Mouse (Mus musculus) limb, embryonic 14.5 days (tissue): ENCODE measurements around the gene Ahctf1. TPM values are rescaled to one million over a fixed set of nuclear protein-coding genes. Genes with fewer than 3 reads are reported as not detected.
A peak's percentile ranks its signal among the peaks of the same experiment; 100 is the strongest.

ENCODE experiments used
- ATAC-seq: fragments of 200-750 bp; cut with Nextera tagmentation; 2 replicates; pipeline ENCODE4 v1.8.0; 2017; ENCODE audit warnings: low read depth, moderate number of reproducible peaks, moderate TSS enrichment; ENCODE audit not compliant: low FRiP score
- DNase-seq: peaks from one replicate; pipeline ENCODE4 v3.0.0-alpha.2; 2015; ENCODE audit warnings: low spot score
- H3K27ac ChIP-seq: fragments of 300-500 bp; sonication (generic); replicated peaks from 2 replicates; pipeline ENCODE4 v1.5.1; 2014; ENCODE audit warnings: low read depth, mild to moderate bottlenecking, low read length, moderate library complexity, mixed read lengths
- H3K27me3 ChIP-seq: fragments of 300-500 bp; sonication (generic); 2 replicates; pipeline ENCODE4 v1.6.1; 2014; ENCODE audit warnings: low read length, mixed read lengths; ENCODE audit not compliant: control insufficient read depth, insufficient read depth
- H3K36me3 ChIP-seq: fragments of 300-500 bp; sonication (generic); 2 replicates; pipeline ENCODE4 v1.6.1; 2014; ENCODE audit warnings: mild to moderate bottlenecking, low read length, moderate library complexity, mixed read lengths; ENCODE audit not compliant: control insufficient read depth, insufficient read depth
- H3K4me1 ChIP-seq: fragments of 300-500 bp; sonication (generic); 2 replicates; pipeline ENCODE4 v1.6.1; 2014; ENCODE audit warnings: antibody characterized with exemption, low read length, mixed read lengths; ENCODE audit not compliant: control insufficient read depth, insufficient read depth
- H3K4me2 ChIP-seq: fragments of 300-500 bp; sonication (generic); replicated peaks from 2 replicates; pipeline ENCODE4 v1.6.1; 2014; ENCODE audit warnings: low read depth, mild to moderate bottlenecking, low read length, moderate library complexity; ENCODE audit not compliant: severe bottlenecking
- H3K4me3 ChIP-seq: fragments of 300-500 bp; sonication (generic); replicated peaks from 2 replicates; pipeline ENCODE4 v1.5.1; 2014; ENCODE audit warnings: low read length
- H3K9ac ChIP-seq: fragments of 300-500 bp; sonication (generic); 2 replicates; pipeline ENCODE4 v1.6.1; 2014; ENCODE audit warnings: mild to moderate bottlenecking, low read depth, low read length, moderate library complexity; ENCODE audit not compliant: severe bottlenecking
- H3K9me3 ChIP-seq: fragments of 300-500 bp; sonication (generic); 2 replicates; pipeline ENCODE4 v1.6.1; 2016; ENCODE audit warnings: low read length; ENCODE audit not compliant: control insufficient read depth
- POLR2A ChIP-seq: fragments of 200-500 bp; IDR thresholded peaks from 2 replicates; pipeline ENCODE4 v1.8.0; 2012; ENCODE audit warnings: inconsistent platforms, mild to moderate bottlenecking, moderate library complexity, borderline replicate concordance; ENCODE audit not compliant: insufficient read depth, insufficient read length; ENCODE audit errors: extremely low read depth
- WGBS: fragments of 180-500 bp; shearing (Covaris S2); extraction: QIAGEN DNeasy Blood & Tissue Kit; methylation state at CpG from one replicate; pipeline ENCODE4 v1.1.7; 2014; 5-methylcytosine and 5-hydroxymethylcytosine counted together
- polyA plus RNA-seq, 2 experiments: library from polyadenylated mRNA; depleted of rRNA in 1 of 2; stranded (reverse) in 1 of 2; unstranded in 1 of 2; fragments of >200 nt; fragmentation: Nextera tagmentation in 1 of 2; extraction: Ambion mirVana in 1 of 2; gene quantifications; 2 replicates each; pipeline versions ENCODE4 v1.2.1 to v1.2.3; 2012 to 2014

Gene Ahctf1
- polyA plus RNA-seq (2012; rRNA removed) (28.1 and 31.5 TPM in 2 replicates), polyA plus RNA-seq (2014; fragmentation: Nextera tagmentation; extraction: Ambion mirVana) (28.2 and 30.6 TPM in 2 replicates)

DNA sequence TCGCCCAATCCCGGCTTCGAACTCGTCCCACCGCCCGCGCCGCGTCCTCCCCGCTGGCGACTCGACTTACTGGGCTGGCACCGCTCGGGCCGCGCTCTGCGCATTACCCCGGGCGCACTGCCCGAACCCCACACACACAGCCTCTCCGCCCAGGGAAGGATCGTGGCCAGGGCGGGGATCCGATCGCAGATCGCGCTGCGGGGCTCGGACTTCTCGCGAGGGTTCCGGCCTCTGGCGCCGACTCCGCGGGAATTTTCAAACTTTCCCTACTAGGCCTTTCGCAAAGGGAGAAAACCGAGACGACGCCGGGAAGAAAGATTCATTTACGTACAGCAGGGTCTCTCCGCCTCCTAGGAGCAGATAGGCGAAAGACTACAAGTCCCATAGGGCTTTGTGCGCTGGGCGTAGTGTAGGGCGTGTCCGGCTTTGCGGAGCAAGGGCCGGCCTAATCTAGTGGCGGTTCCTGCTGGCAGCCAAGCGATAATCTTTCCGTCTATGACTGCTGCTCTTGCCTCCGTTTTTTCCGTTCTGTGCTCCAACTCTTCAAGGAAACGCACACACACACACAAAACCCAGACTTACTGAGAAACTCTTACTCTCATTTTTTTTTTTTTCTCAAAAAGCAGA lies at the start of gene Ahctf1:
Gene Ahctf1 (minus strand): TSS at position 168 of the 627 bp plus-strand sequence.
- under 1% methylated on average over 49 of the region's 56 CpGs for WGBS
- Histone ChIP-seq H3K27ac (peak within 1 kb of the TSS; percentile 98), H3K4me1 (peaks cover 10% of the 10 kb centered on the region; the same call in 1 of the 2 replicates), H3K4me2 (peak within 1 kb of the TSS; percentile 76), H3K9me3 (no peaks in the 10 kb centered on the region), H3K27me3 (no peaks in the 10 kb centered on the region), H3K36me3 (peaks cover 5% of the 10 kb centered on the region), H3K4me3 (peak within 1 kb of the TSS; percentile 90), H3K9ac (peak within 1 kb of the TSS; percentile 96)
- peak; percentile 99 for DNase-seq
- ATAC-seq = peak; percentile 97
- TF ChIP-seq POLR2A = peak; percentile 98

DNA sequence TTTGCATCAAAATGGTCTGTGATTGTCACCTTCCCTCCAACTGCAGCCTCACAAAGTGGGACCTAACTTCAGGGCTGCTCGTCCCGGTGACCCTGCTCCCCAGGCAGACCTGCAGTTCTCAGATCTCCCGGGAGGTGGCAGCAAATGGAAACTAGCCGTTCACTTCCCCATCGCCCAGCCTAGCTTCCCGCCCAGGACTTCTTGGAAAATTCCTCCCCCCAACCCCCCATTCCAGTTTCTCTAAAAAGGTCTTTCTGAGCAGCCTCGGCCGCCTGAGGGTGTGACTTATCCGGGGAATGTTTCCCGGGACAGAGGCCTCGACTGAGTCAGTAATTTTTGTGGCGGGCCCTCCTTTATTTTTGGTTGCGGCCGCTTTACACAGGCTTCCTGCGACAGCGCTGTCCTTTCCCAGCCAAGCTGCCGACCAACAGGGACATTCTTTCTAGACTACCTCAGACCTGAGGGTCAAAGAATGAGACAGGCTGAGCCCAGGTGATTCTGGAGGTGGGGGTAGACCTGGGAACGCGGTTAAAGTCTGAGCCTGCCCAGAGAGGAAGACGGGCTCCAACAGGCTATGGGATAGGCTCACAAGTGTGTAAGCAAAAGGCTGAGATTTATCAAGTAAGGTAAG lies 44.4 kb upstream of the Ahctf1 start:
- Histone ChIP-seq H3K36me3 (no peaks in the 10 kb centered on the region), H3K4me1 (peaks cover 6% of the 10 kb centered on the region; the same call in 1 of the 2 replicates), H3K9me3 (no peaks in the 10 kb centered on the region), H3K9ac (peak overlapping the region; percentile 70), H3K27me3 (no peaks in the 10 kb centered on the region), H3K4me3 (peak overlapping the region; percentile 40), H3K4me2 (peak overlapping the region; percentile 71), H3K27ac (peak overlapping the region; percentile 79)
- WGBS = under 1% methylated on average over 20 of the region's 20 CpGs
- DNase-seq (peak; percentile 90), ATAC-seq (peak; percentile 82)
- no peak for TF ChIP-seq POLR2A

DNA sequence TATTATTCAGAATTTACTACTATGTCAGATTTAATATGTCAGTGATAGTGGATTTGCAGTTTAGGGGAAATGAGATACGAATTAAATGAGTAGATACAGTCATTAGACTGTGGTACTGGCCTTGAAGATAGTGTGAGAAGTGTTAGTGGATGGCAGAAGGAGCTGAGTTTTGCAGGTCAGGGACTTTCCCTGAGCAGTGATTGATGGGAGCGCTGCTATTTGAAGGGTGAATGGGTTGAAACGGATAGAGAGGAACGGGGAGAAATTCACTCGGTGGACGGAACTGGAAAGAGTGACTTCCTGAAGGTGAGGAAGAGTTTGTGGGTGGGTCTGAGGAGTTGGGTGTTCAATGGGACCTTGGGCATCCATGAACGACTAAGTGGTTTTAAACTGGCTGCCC lies 43.7 kb upstream of the Ahctf1 start:
- no peak for TF ChIP-seq POLR2A
- H3K4me2 ChIP-seq = peak overlapping the region; percentile 71; the same call in 1 of the 2 replicates
- no peaks in the 10 kb centered on the region for H3K27me3 ChIP-seq
- 45% methylated on average over 7 of the region's 7 CpGs for WGBS
- H3K27ac ChIP-seq = no peak overlapping the region
- H3K4me3 ChIP-seq = no peak overlapping the region
- H3K9ac ChIP-seq = peak overlapping the region; percentile 38; the same call in 1 of the 2 replicates
- ATAC-seq (no peak), DNase-seq (no peak)
- H3K9me3 ChIP-seq = no peaks in the 10 kb centered on the region
- no peaks in the 10 kb centered on the region for H3K36me3 ChIP-seq
- peaks cover 6% of the 10 kb centered on the region; the same call in 1 of the 2 replicates for H3K4me1 ChIP-seq

DNA sequence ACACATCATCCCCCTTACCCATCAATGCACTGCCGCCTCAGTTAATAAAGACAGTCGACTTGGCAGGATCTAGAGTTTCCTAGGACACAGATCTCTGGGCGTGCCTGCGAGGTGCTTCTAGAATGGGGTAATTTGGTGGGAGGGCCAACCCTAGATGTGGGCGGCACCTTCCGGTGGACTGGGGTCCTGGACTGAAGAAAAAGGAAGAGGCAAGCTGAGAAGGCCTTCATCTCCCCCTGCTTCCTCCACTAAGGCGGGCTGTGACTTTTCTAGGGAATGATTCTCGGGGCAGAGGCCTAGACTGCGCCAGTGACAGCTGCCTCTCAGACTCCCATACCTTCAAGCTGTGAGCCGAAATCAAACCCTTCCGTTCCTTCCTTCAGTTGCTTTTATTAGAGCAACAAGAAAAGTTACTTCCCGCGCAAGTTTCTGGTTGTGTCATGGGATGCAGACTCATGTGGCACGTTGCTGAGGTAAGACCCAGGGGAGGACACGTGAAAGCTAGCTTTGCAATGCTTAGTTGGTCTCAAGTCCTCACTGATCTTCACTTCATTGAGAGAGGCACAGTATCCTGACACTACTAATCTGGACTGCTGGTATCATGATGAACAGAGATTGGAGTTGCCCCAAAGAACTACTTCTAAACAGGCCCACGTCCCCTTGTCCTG lies 42.5 kb upstream of the Ahctf1 start:
- H3K36me3 ChIP-seq = no peaks in the 10 kb centered on the region
- no peak overlapping the region for H3K9ac ChIP-seq
- no peak for DNase-seq
- H3K4me3 ChIP-seq = no peak overlapping the region
- no peak for ATAC-seq
- no peak for TF ChIP-seq POLR2A
- H3K27me3 ChIP-seq = no peaks in the 10 kb centered on the region
- no peaks in the 10 kb centered on the region for H3K9me3 ChIP-seq
- no peak overlapping the region for H3K27ac ChIP-seq
- H3K4me1 ChIP-seq = peaks cover 6% of the 10 kb centered on the region; the same call in 1 of the 2 replicates
- H3K4me2 ChIP-seq = no peak overlapping the region
- 89% methylated on average over 16 of the region's 16 CpGs for whole genome bisulfite sequencing

DNA sequence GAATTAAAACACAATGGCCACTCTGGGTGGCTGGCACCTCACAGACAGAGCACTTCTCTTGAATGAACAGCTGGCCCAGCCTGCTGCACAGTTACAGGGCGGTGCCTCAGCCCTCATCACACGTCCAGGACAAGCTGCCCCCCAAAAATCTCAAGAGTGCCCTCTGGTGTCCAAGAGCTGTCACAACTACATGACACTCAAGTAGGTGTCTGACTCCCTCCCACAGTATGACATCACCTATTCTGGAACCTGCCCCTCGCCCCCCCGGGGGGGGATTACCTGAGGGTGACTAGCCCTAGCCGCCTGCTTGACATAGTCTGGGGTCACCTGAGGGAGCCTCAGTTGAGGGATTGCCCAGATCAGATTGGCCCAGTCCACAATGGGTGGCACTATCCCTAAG lies 41.4 kb upstream of the Ahctf1 start:
- peak; percentile 54; the same call in 1 of the 2 replicates for ATAC-seq
- peaks cover 6% of the 10 kb centered on the region; the same call in 1 of the 2 replicates for H3K4me1 ChIP-seq
- 7% methylated on average over 5 of the region's 5 CpGs for WGBS

More for the DNA sequence above, 41.4 kb upstream of the Ahctf1 start:
- no peak overlapping the region for H3K4me3 ChIP-seq
- H3K27ac ChIP-seq = no peak overlapping the region
- H3K9me3 ChIP-seq = no peaks in the 10 kb centered on the region
- no peak overlapping the region for H3K4me2 ChIP-seq
- no peak overlapping the region for H3K9ac ChIP-seq
- no peaks in the 10 kb centered on the region for H3K27me3 ChIP-seq
- peak; percentile 21 for DNase-seq
- H3K36me3 ChIP-seq = no peaks in the 10 kb centered on the region
- TF ChIP-seq POLR2A = no peak
